Mouse (Mus musculus): ENCODE measurements around the gene Ttc38. TPM values are rescaled to one million over a fixed set of nuclear protein-coding genes. Genes with fewer than 3 reads are reported as not detected.
"Not testable (repeated sequence)": the region's sequence is repeated elsewhere in the genome, so short reads cannot be mapped to it uniquely, and the experiment has no call there.

Gene Ttc38
- total RNA-seq, 2 experiments from 2014 or later, result 5.7 to 6.5 TPM

- no peak for DNase-seq (ENCODE audit: low spot score in 2 of 2)
- no peak overlapping the region for H3K4me3 ChIP-seq
- H3K27ac ChIP-seq, result no peak overlapping the region
- peak; percentile 72 for TF ChIP-seq CTCF (conservative IDR thresholded peaks at IDR 0.05)
Observed at GRCm38 (mm10) chr15:85835335-85835734, 3.2 kb downstream of the Ttc38 start.

- Histone ChIP-seq H3K27ac (no peak overlapping the region), H3K4me3 (no peak overlapping the region)
- no peak for TF ChIP-seq CTCF (conservative IDR thresholded peaks at IDR 0.05)
- no peak for DNase-seq (ENCODE audit: low spot score in 2 of 2)
Observed at GRCm38 (mm10) chr15:85836887-85837286, 4.8 kb downstream of the Ttc38 start.

GRCm38 (mm10) chr15:85840983-85841382 is 8.9 kb downstream of the Ttc38 start:
- no peak overlapping the region for H3K27ac ChIP-seq
- DNase-seq (ENCODE audit: low spot score in 2 of 2), result no peak
- TF ChIP-seq CTCF (conservative IDR thresholded peaks at IDR 0.05), result peak; percentile 84
- H3K4me3 ChIP-seq, result no peak overlapping the region

- Histone ChIP-seq H3K4me3 (no peak overlapping the region), H3K27ac (no peak overlapping the region)
- DNase-seq (ENCODE audit: low spot score in 2 of 2), result no peak
- TF ChIP-seq CTCF (conservative IDR thresholded peaks at IDR 0.05), result no peak
Observed at GRCm38 (mm10) chr15:85841796-85842360, 9.8 kb downstream of the Ttc38 start.

- TF ChIP-seq CTCF (conservative IDR thresholded peaks at IDR 0.05), result no peak
- no peak overlapping the region for H3K4me3 ChIP-seq
- DNase-seq (ENCODE audit: low spot score in 2 of 2), result no peak
- no peak overlapping the region for H3K27ac ChIP-seq
Observed at GRCm38 (mm10) chr15:85845071-85845470, 13.0 kb downstream of the Ttc38 start.

- Histone ChIP-seq H3K4me3 (no peak overlapping the region), H3K27ac (no peak overlapping the region)
- no peak for DNase-seq (ENCODE audit: low spot score in 2 of 2)
- peak; percentile 67 for TF ChIP-seq CTCF (conservative IDR thresholded peaks at IDR 0.05)
Observed at GRCm38 (mm10) chr15:85851656-85852392, 19.7 kb downstream of the Ttc38 start.

GRCm38 (mm10) chr15:85858980-85859489 is 26.9 kb downstream of the Ttc38 start:
- peak overlapping the region; percentile 90 for H3K27ac ChIP-seq
- DNase-seq (ENCODE audit: low spot score in 2 of 2), result peak in 1 of 2 experiments; percentile 14
- no peak for TF ChIP-seq CTCF (conservative IDR thresholded peaks at IDR 0.05)
- peak overlapping the region; percentile 61 for H3K4me3 ChIP-seq

- Histone ChIP-seq H3K27ac (peak within 1 kb of the TSS; percentile 90), H3K4me3 (peak within 1 kb of the TSS; percentile 61)
- TF ChIP-seq CTCF (conservative IDR thresholded peaks at IDR 0.05), result no peak
- DNase-seq (ENCODE audit: low spot score in 2 of 2), result peak; percentile 92 to 96
Observed at GRCm38 (mm10) chr15:85859490-85860031, 27.5 kb downstream of the Ttc38 start, which contains the start of gene Gtse1. TSS of gene Gtse1 (plus strand) at chr15:85859745.

- not testable (repeated sequence) for DNase-seq (ENCODE audit: low spot score in 2 of 2); H3K27ac ChIP-seq; H3K4me3 ChIP-seq
Observed at GRCm38 (mm10) chr15:85865913-85866312, 33.8 kb downstream of the Ttc38 start.

- Histone ChIP-seq H3K4me3 (no peak overlapping the region), H3K27ac (no peak overlapping the region)
- peak; percentile 76 to 85 for DNase-seq (ENCODE audit: low spot score in 2 of 2)
- TF ChIP-seq CTCF (conservative IDR thresholded peaks at IDR 0.05), result peak; percentile 97; the same call in 1 of the 2 replicates
Observed at GRCm38 (mm10) chr15:85867696-85868095, 35.6 kb downstream of the Ttc38 start.

GRCm38 (mm10) chr15:85877336-85877735 is 45.2 kb downstream of the Ttc38 start:
- no peak for DNase-seq (ENCODE audit: low spot score in 2 of 2)
- Histone ChIP-seq H3K27ac (no peak overlapping the region), H3K4me3 (no peak overlapping the region)
- TF ChIP-seq CTCF (conservative IDR thresholded peaks at IDR 0.05), result no peak

- Histone ChIP-seq H3K4me3 (peak within 1 kb of the TSS; percentile 93), H3K27ac (peak within 1 kb of the TSS; percentile 97)
- peak; percentile 76 for TF ChIP-seq CTCF (conservative IDR thresholded peaks at IDR 0.05)
- DNase-seq (ENCODE audit: low spot score in 2 of 2), result peak; percentile 86 to 90
Observed at GRCm38 (mm10) chr15:85878848-85879497, 46.9 kb downstream of the Ttc38 start, which contains the start of gene Trmu. TSS of gene Trmu (plus strand) at chr15:85879312.

GRCm38 (mm10) chr15:85879498-85879895 is 47.4 kb downstream of the Ttc38 start:
- no peak for DNase-seq (ENCODE audit: low spot score in 2 of 2)
- Histone ChIP-seq H3K4me3 (peak overlapping the region; percentile 93), H3K27ac (peak overlapping the region; percentile 93)
- no peak for TF ChIP-seq CTCF (conservative IDR thresholded peaks at IDR 0.05)
